Mouse (Mus musculus) neural tube, embryonic 11.5 days (tissue): ENCODE measurements around the gene Pxk. TPM values are rescaled to one million over a fixed set of nuclear protein-coding genes. Genes with fewer than 3 reads are reported as not detected.
"Not testable (repeated sequence)": the region's sequence is repeated elsewhere in the genome, so short reads cannot be mapped to it uniquely, and the experiment has no call there.

Source experiments
- ATAC-seq: fragments of 200-750 bp; cut with Nextera tagmentation; 2 replicates; pipeline ENCODE4 v1.8.0; 2017; ENCODE audit warnings: moderate number of reproducible peaks, mild to moderate bottlenecking, moderate TSS enrichment, moderate library complexity; ENCODE audit not compliant: insufficient read depth, low FRiP score, low TSS enrichment
- DNase-seq: peaks from one replicate; pipeline ENCODE4 v3.0.0-alpha.2; 2015; ENCODE audit warnings: low spot score
- H3K27ac ChIP-seq: fragments of 300-500 bp; sonication (generic); 2 replicates; pipeline ENCODE4 v1.5.1; 2014; ENCODE audit warnings: low read depth, mild to moderate bottlenecking, low read length
- H3K27me3 ChIP-seq: fragments of 300-500 bp; sonication (generic); 2 replicates; pipeline ENCODE4 v1.6.1; 2014; ENCODE audit warnings: mild to moderate bottlenecking, low read length, mixed read lengths; ENCODE audit not compliant: control insufficient read depth, insufficient read depth
- H3K36me3 ChIP-seq: fragments of 300-500 bp; sonication (generic); 2 replicates; pipeline ENCODE4 v1.6.1; 2014; ENCODE audit warnings: mild to moderate bottlenecking, low read length, moderate library complexity, mixed read lengths; ENCODE audit not compliant: control insufficient read depth, insufficient read depth
- H3K4me1 ChIP-seq: fragments of 300-500 bp; sonication (generic); 2 replicates; pipeline ENCODE4 v1.6.1; 2014; ENCODE audit warnings: low read length, mixed read lengths; ENCODE audit not compliant: control insufficient read depth, insufficient read depth
- H3K4me2 ChIP-seq: fragments of 300-500 bp; sonication (generic); 2 replicates; pipeline ENCODE4 v1.6.1; 2014; ENCODE audit warnings: low read depth, mild to moderate bottlenecking, moderate library complexity
- H3K4me3 ChIP-seq: fragments of 300-500 bp; sonication (generic); 2 replicates; pipeline ENCODE4 v1.5.1; 2014; ENCODE audit warnings: low read depth, low read length
- H3K9ac ChIP-seq: fragments of 300-500 bp; sonication (generic); 2 replicates; pipeline ENCODE4 v1.6.1; 2014; ENCODE audit warnings: mild to moderate bottlenecking, low read length
- H3K9me3 ChIP-seq: fragments of 300-500 bp; sonication (generic); 2 replicates; pipeline ENCODE4 v1.6.1; 2016; ENCODE audit warnings: low read length; ENCODE audit not compliant: control insufficient read depth
- WGBS: fragments of 180-500 bp; shearing (Covaris S2); extraction: QIAGEN DNeasy Blood & Tissue Kit; methylation state at CpG from one replicate; pipeline ENCODE4 v1.1.7; 2014; 5-methylcytosine and 5-hydroxymethylcytosine counted together
- polyA plus RNA-seq: library from polyadenylated mRNA; unstranded; fragments of >200 nt; fragmentation: Nextera tagmentation; extraction: Ambion mirVana; gene quantifications from 2 replicates; pipeline ENCODE4 v1.2.1, GENCODE M21; 2014

Gene Pxk
- polyA plus RNA-seq, 1 experiment from 2014 or later = 36.0 TPM

DNA sequence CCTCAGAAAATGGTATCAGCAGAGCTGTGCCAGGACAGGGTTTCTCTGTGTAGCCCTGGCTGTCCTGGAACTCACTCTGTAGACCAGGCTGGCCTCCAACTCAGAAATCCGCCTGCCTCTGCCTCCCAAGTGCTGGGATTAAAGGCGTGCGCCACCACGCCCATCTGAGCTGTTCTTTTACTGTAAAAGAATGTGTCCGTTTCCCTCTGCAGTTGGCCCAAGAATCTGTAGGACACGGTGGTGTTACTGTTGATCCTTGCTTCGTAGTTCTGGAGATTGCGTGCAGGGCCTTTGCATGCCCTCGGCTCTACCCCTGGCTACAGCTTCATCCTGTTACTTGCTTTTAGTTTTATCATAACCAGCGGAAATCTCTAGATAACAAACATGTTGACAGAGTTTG, 25.6 kb downstream of the Pxk start:
- H3K36me3 ChIP-seq, DNase-seq, H3K27me3 ChIP-seq, H3K4me2 ChIP-seq, H3K9me3 ChIP-seq, H3K4me1 ChIP-seq, H3K9ac ChIP-seq, H3K4me3 ChIP-seq, ATAC-seq, H3K27ac ChIP-seq: not testable (repeated sequence)
- 95% methylated on average over 10 of the region's 10 CpGs for WGBS

DNA sequence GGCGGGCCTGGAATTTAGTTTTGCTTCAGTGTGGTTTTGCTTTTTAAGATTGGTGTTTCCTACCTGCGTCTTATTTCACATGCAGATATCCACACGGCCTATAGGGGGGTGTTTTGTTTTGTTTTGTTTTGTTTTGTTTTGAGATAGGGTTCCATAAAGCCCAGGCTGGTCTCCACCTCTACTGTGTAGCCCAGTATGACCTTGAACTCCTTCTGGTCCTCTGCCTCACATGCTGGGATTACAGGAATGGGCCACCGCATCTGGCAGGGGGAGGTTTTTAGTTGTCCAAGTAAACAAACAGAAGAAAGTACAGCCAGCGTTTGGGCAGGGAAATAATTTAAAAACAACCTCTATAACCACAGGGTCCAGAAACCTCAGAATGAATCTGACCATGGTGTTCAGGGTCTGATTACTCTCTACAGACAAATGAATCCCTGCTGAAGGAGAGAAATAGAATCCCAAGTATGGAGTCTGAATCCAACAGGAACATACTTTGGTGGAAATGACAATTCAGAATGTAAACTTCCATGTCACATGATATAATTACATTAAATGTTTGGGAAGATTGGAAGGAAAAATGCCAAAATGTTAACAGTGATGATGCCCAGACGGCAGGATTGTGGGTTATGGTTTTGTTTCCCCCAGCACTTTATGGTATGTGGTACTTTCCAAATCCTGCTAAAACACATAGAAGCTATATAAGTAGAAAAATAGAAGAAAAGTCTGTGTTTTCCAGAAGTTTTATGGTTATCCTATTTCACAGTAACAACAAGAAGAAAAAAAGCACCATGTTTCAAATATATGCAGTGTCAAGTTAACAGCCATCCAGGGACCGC, 26.3 kb downstream of the Pxk start:
- H3K9me3 ChIP-seq = no peaks in the 10 kb centered on the region
- no peak overlapping the region for H3K4me2 ChIP-seq
- no peak for ATAC-seq
- H3K36me3 ChIP-seq = no peaks in the 10 kb centered on the region
- H3K27me3 ChIP-seq = no peaks in the 10 kb centered on the region
- H3K9ac ChIP-seq = no peak overlapping the region
- H3K4me1 ChIP-seq = no peaks in the 10 kb centered on the region
- H3K4me3 ChIP-seq = no peak overlapping the region
- WGBS = 85% methylated on average over 7 of the region's 7 CpGs
- DNase-seq = no peak
- H3K27ac ChIP-seq = no peak overlapping the region

DNA sequence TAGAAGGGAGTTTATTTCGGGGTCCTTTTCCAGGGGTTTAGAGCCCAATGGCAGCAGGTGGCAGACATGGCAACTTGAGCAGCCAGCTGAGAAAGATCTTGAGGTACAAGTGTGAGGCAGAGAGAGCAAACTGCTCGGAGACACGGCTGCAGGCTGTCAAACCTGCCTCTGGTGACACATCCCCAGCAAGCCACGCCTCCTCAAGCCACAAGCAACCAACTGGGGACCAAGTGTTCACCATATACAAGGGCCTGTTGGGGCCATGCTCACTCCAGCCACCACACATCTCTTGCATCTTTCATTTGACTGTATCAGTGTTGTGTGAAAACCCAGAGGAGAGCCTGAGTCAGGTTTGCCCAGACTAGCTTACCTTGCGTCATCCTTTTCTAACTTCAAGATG, 30.0 kb downstream of the Pxk start:
- WGBS = 79% methylated on average over 5 of the region's 5 CpGs
- Histone ChIP-seq H3K4me3 (no peak overlapping the region), H3K27ac (no peak overlapping the region), H3K4me2 (no peak overlapping the region), H3K9ac (no peak overlapping the region), H3K9me3 (no peaks in the 10 kb centered on the region), H3K4me1 (no peaks in the 10 kb centered on the region), H3K36me3 (no peaks in the 10 kb centered on the region), H3K27me3 (no peaks in the 10 kb centered on the region)
- ATAC-seq (no peak), DNase-seq (no peak)

DNA sequence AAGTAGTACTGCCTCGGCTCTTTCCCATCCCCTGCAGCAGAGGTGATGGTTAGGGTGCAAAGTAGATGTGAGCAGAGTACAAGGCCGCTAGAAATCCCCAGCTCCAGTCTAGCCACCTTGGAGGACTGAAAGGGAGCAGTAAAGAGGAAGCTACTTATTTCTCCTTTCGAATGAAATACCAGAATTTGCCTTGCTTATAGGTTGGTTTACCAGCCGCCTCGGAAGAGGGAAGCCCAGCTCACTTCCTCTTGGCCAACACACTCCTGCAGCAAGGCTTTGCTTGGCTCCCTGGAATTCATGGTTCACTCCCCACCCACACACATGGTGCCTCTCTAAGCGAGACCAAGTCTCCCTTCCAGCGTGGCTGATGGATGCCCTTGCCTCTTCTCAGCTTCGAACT, 34.8 kb downstream of the Pxk start:
- Histone ChIP-seq H3K27me3 (no peaks in the 10 kb centered on the region), H3K4me2 (no peak overlapping the region), H3K4me3 (no peak overlapping the region), H3K4me1 (no peaks in the 10 kb centered on the region), H3K9me3 (no peaks in the 10 kb centered on the region), H3K36me3 (no peaks in the 10 kb centered on the region), H3K9ac (no peak overlapping the region), H3K27ac (no peak overlapping the region)
- no peak for ATAC-seq
- DNase-seq = no peak
- 85% methylated on average over 8 of the region's 8 CpGs for WGBS

DNA sequence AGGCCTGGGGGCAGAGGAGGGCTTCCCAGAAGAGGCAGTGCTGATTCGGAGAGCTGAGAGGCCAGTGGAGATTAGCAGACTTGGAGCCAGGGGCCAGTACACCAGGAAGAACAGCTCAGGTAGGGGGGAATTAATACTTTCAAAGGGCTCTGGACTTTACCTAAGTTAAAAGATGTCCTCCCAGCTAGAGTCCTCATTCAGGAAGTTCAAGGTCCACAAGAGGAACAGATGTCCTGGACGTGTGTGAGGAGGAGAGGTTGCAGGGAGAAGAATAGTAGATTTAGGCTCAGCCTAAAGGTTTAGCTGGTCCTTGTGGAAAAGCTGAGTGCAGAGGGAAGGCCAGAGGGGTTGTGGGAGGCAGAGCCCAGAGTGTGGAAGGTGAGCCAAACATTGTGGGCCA, 36.2 kb downstream of the Pxk start:
- DNase-seq (no peak), ATAC-seq (no peak)
- Histone ChIP-seq H3K27ac (no peak overlapping the region), H3K27me3 (no peaks in the 10 kb centered on the region), H3K36me3 (no peaks in the 10 kb centered on the region), H3K4me1 (no peaks in the 10 kb centered on the region), H3K4me3 (no peak overlapping the region), H3K4me2 (no peak overlapping the region), H3K9ac (no peak overlapping the region), H3K9me3 (no peaks in the 10 kb centered on the region)
- 81% methylated on average over 2 of the region's 2 CpGs for WGBS

DNA sequence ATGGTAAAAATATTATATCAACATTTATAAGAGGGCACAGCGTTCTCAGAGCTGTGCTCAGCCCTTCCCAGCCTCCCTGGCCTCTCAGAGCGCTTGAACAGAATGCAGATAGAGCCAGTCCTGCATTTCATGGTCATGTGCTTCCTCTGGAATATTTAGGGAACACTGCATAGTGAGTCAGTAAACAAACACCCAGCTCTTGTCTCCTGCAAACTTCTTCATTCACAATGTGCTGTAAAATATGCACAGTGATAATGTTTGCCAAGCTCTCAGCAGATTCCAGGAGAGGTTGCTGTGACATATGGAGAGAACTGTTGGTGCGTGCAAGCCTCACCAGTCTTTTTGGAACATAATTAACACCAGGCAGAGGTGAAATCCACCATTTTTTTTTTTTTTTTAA, 37.1 kb downstream of the Pxk start:
- Histone ChIP-seq H3K9me3 (no peaks in the 10 kb centered on the region), H3K4me1 (no peaks in the 10 kb centered on the region), H3K4me2 (no peak overlapping the region), H3K27ac (no peak overlapping the region), H3K36me3 (no peaks in the 10 kb centered on the region), H3K27me3 (no peaks in the 10 kb centered on the region), H3K9ac (no peak overlapping the region), H3K4me3 (no peak overlapping the region)
- WGBS = 84% methylated on average over 3 of the region's 3 CpGs
- ATAC-seq = no peak
- DNase-seq = no peak

DNA sequence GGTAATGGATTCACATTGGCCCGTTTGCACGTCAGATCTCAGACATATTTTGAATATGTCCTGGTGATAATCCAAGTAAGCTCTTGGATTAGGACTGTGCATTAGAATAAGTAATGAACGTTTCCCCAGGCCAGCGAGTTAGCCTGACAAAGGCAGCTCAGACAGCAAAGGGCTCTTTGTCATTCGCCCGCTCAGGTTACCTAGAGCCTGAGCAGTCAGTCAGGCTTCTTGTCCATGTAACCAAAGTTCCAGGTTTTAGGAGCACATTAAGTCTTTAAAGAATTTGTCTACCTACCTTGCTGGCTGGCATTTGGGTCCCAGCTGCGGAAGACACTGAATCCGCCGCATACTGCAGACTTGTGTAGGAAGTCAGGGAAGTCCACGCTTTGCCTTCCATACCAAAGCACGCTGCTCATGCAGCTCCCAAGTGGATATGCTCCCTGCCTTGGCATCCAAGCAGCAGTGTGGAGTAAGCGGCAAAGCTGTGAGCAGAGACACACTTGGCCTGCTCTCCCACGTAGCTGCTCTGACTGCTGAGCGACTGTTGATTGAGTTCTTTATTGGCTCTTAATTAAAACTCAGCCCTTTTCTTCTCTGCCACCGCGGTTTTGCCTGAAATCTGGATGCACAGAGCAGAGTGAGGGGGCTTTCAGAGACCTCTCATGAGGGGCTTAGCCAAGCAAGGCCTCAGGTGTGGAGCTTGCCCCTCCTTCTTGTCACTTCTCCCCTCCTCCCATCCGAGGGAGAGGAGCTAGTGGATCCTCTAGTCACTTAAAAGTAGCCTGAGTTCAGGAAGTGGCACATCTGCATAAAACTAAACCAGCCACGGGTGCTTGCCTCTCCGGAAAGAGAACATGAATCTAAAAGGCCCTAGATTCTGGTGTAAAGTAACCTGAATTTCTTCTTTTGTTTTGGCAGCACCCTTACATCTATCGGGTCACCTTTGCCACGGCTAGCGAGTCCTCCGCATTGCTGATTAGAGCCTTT, 42.0 kb downstream of the Pxk start:
- H3K9me3 ChIP-seq = no peaks in the 10 kb centered on the region
- no peak overlapping the region for H3K27ac ChIP-seq
- H3K4me2 ChIP-seq = no peak overlapping the region
- DNase-seq (no peak), ATAC-seq (no peak)
- 62% methylated on average over 23 of the region's 23 CpGs for WGBS
- peaks cover 3% of the 10 kb centered on the region; the same call in 1 of the 2 replicates for H3K36me3 ChIP-seq
- no peak overlapping the region for H3K4me3 ChIP-seq
- no peak overlapping the region for H3K9ac ChIP-seq
- H3K4me1 ChIP-seq = no peaks in the 10 kb centered on the region
- H3K27me3 ChIP-seq = no peaks in the 10 kb centered on the region

DNA sequence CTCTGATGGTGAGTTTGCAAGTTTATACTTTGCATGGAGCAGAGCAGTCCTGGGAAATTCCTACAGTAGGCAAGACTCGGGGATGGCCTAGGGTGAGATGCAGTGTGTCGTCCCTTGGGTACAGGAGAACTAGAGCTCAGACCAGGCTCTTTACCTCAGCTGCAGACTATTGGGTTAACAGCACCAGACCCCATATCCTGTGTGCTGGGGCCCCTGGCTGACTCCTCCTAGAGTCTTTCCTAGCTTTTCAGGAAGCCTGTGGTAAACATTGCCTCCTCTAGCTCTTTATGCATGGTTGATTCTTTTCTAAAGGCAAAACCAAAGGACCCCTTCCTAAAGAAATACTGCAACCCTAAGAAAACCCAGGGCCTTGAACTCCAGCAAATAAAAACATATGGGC, 43.1 kb downstream of the Pxk start:
- WGBS = 83% methylated on average over 2 of the region's 2 CpGs
- Histone ChIP-seq H3K4me1 (no peaks in the 10 kb centered on the region), H3K27ac (no peak overlapping the region), H3K9me3 (no peaks in the 10 kb centered on the region), H3K4me2 (no peak overlapping the region), H3K4me3 (no peak overlapping the region), H3K27me3 (no peaks in the 10 kb centered on the region), H3K36me3 (peaks cover 3% of the 10 kb centered on the region; the same call in 1 of the 2 replicates), H3K9ac (no peak overlapping the region)
- DNase-seq (no peak), ATAC-seq (no peak)
